9 mouse cellular contexts compared by ENCODE assay signal in the genomic region with DNA sequence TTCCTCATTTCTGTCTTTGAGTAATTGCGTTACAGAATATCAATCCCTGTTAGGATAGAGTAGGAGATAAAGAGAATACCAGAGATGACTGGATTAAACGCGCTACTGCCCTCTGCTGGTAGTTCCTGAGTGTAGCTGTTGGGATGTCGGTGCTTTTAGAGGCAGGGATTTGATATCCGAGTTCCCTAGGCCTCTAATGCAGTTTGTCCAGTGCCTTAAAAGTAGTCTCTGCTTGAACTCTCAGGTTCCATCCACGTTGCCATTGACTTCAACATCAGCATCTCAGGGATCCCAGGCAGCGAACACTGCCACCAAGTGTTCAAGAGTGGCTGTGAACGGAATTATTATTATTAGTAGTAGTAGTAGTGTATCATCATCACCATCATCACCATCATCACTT. TPM values are rescaled to one million over a fixed set of nuclear protein-coding genes. Genes with fewer than 3 reads are reported as not detected.
A peak's percentile ranks its signal among the peaks of the same experiment; 100 is the strongest.
DNase-seq lines count a peak whose midpoint lies in the region; ATAC-seq and TF ChIP-seq lines count a peak whose summit lies in the region.
"Had no signal": no experiment of that assay in that cellular context is flagged by ENCODE, and none has a peak within 500 bp of the region (broad histone marks: within the 10 kb centered on the region; RNA-seq: fewer than 3 reads in every experiment).

No protein-coding gene starts in this region.

- peak; percentile 69 for DNase-seq in hindbrain, embryonic 10.5 days (ENCODE audit: low spot score)
- peak; percentile 60 for DNase-seq in c-Kit-positive CD71-negative TER-119-negative erythroid progenitor cells, embryonic 14.5 days (ENCODE audit: low read depth)
- DNase-seq in induced T-regulatory cell, adult 2 months (ENCODE audit: low read depth) = peak; percentile 70
- peak; percentile 74 for DNase-seq in limb, embryonic 10.5 days (ENCODE audit: low spot score)
- DNase-seq in midbrain, postnatal 0 days (ENCODE audit: low spot score) = peak; percentile 89
- peak; percentile 14 to 31 for DNase-seq in spleen, postnatal 36 days (ENCODE audit: low spot score in 2 of 2)

- no peak overlapping the region for H3K4me2 ChIP-seq in hindbrain, embryonic 12.5 days (replicated peaks)
- H3K4me2 ChIP-seq in forebrain, embryonic 15.5 days (replicated peaks) = no peak overlapping the region
- H3K4me2 ChIP-seq in midbrain, postnatal 0 days (ENCODE audit: low read depth, low read length, poor library complexity, severe bottlenecking) = no peak overlapping the region

- WGBS in hindbrain, embryonic 10.5 days = 24% methylated on average over 8 of the region's 8 CpGs
- 21% methylated on average over 8 of the region's 8 CpGs for WGBS in hindbrain, embryonic 12.5 days
- 20% methylated on average over 8 of the region's 8 CpGs for WGBS in forebrain, embryonic 15.5 days
- 25% methylated on average over 8 of the region's 8 CpGs for WGBS in limb, embryonic 10.5 days
- WGBS in midbrain, postnatal 0 days = 16% methylated on average over 8 of the region's 8 CpGs

- ATAC-seq in hindbrain, embryonic 12.5 days (ENCODE audit: low FRiP score) = no peak
- 0 out of 2 replicates have a peak, but pooled peaks have one; percentile 29 for ATAC-seq in forebrain, embryonic 15.5 days (replicated peaks)
- ATAC-seq in midbrain, postnatal 0 days (ENCODE audit: low FRiP score) = peak; percentile 38; the same call in 1 of the 2 replicates

- H3K27ac ChIP-seq in hindbrain, embryonic 10.5 days = no peak overlapping the region
- H3K27ac ChIP-seq in hindbrain, embryonic 12.5 days = no peak overlapping the region
- H3K27ac ChIP-seq in forebrain, embryonic 15.5 days (replicated peaks) = no peak overlapping the region
- no peak overlapping the region for H3K27ac ChIP-seq in limb, embryonic 10.5 days
- no peak overlapping the region for H3K27ac ChIP-seq in midbrain, postnatal 0 days (ENCODE audit: low read depth, low read length)

- no peaks in the 10 kb centered on the region; the same call in 1 of the 2 replicates for H3K27me3 ChIP-seq in hindbrain, embryonic 10.5 days (ENCODE audit: insufficient read depth, poor library complexity, severe bottlenecking)
- no peaks in the 10 kb centered on the region for H3K27me3 ChIP-seq in hindbrain, embryonic 12.5 days
- H3K27me3 ChIP-seq in forebrain, embryonic 15.5 days = no peaks in the 10 kb centered on the region
- no peaks in the 10 kb centered on the region for H3K27me3 ChIP-seq in limb, embryonic 10.5 days (ENCODE audit: low read depth, poor library complexity, severe bottlenecking)
- no peaks in the 10 kb centered on the region for H3K27me3 ChIP-seq in midbrain, postnatal 0 days (ENCODE audit: insufficient read depth, low read length)

- no peaks in the 10 kb centered on the region for H3K36me3 ChIP-seq in hindbrain, embryonic 10.5 days
- no peaks in the 10 kb centered on the region for H3K36me3 ChIP-seq in hindbrain, embryonic 12.5 days
- no peaks in the 10 kb centered on the region for H3K36me3 ChIP-seq in forebrain, embryonic 15.5 days
- no peaks in the 10 kb centered on the region for H3K36me3 ChIP-seq in limb, embryonic 10.5 days
- H3K36me3 ChIP-seq in midbrain, postnatal 0 days (ENCODE audit: insufficient read depth, low read length) = no peaks in the 10 kb centered on the region

- no peaks in the 10 kb centered on the region for H3K9me3 ChIP-seq in hindbrain, embryonic 10.5 days
- H3K9me3 ChIP-seq in hindbrain, embryonic 12.5 days (replicated peaks) = no peaks in the 10 kb centered on the region
- H3K9me3 ChIP-seq in forebrain, embryonic 15.5 days = no peaks in the 10 kb centered on the region
- no peaks in the 10 kb centered on the region for H3K9me3 ChIP-seq in limb, embryonic 10.5 days (replicated peaks)
- H3K9me3 ChIP-seq in midbrain, postnatal 0 days (ENCODE audit: low read length) = no peaks in the 10 kb centered on the region

- peak; percentile 87 for TF ChIP-seq CTCF in midbrain, postnatal 0 days (IDR thresholded peaks at IDR 0.05)

- no peak overlapping the region for H3K4me3 ChIP-seq in hindbrain, embryonic 10.5 days
- no peak overlapping the region for H3K4me3 ChIP-seq in hindbrain, embryonic 12.5 days
- H3K4me3 ChIP-seq in forebrain, embryonic 15.5 days = no peak overlapping the region
- H3K4me3 ChIP-seq in limb, embryonic 10.5 days = no peak overlapping the region
- H3K4me3 ChIP-seq in midbrain, postnatal 0 days (ENCODE audit: low read depth, low read length) = no peak overlapping the region

- no peak overlapping the region for H3K9ac ChIP-seq in hindbrain, embryonic 12.5 days
- H3K9ac ChIP-seq in forebrain, embryonic 15.5 days (replicated peaks) = no peak overlapping the region
- no peak overlapping the region for H3K9ac ChIP-seq in midbrain, postnatal 0 days (replicated peaks; ENCODE audit: low read length, poor library complexity, severe bottlenecking)

- no peaks in the 10 kb centered on the region for H3K4me1 ChIP-seq in hindbrain, embryonic 10.5 days (replicated peaks)
- no peaks in the 10 kb centered on the region for H3K4me1 ChIP-seq in hindbrain, embryonic 12.5 days
- H3K4me1 ChIP-seq in forebrain, embryonic 15.5 days = no peaks in the 10 kb centered on the region
- no peaks in the 10 kb centered on the region for H3K4me1 ChIP-seq in limb, embryonic 10.5 days
- H3K4me1 ChIP-seq in midbrain, postnatal 0 days (ENCODE audit: insufficient read depth, low read length) = no peaks in the 10 kb centered on the region

RNA-seq across cellular contexts. Expression of gene Rd3l, which starts 20.1 kb away (rescaled TPM):
- polyA plus RNA-seq in hindbrain, embryonic 10.5 days (2016; fragmentation: Nextera tagmentation; extraction: Ambion mirVana) = not detected in 2 replicates
- polyA plus RNA-seq in hindbrain, embryonic 12.5 days (2016; fragmentation: Nextera tagmentation; extraction: Ambion mirVana) = not detected in 2 replicates
- not detected in 2 replicates for polyA plus RNA-seq in forebrain, embryonic 15.5 days (2015; fragmentation: Nextera tagmentation; extraction: Ambion mirVana)
- not detected in 2 replicates for polyA plus RNA-seq in limb, embryonic 10.5 days (2016; fragmentation: Nextera tagmentation; extraction: Ambion mirVana)
- total RNA-seq in midbrain, postnatal 0 days (2014; rRNA removed) = 0.38 TPM in 1 of 2 replicates, not detected in the other
- polyA plus RNA-seq in midbrain, postnatal 0 days (2015; fragmentation: Nextera tagmentation; extraction: Ambion mirVana) = 0.34 TPM in 1 of 2 replicates, not detected in the other
- polyA plus RNA-seq: neural tube, embryonic 14.5 days had no signal

RNA-seq across cellular contexts. Expression of gene Tdrd9, which starts 29.9 kb away (rescaled TPM):
- polyA plus RNA-seq in hindbrain, embryonic 10.5 days (2016; fragmentation: Nextera tagmentation; extraction: Ambion mirVana) = 1.0 and 1.2 TPM in 2 replicates
- 0.36 and 0.63 TPM in 2 replicates for polyA plus RNA-seq in hindbrain, embryonic 12.5 days (2016; fragmentation: Nextera tagmentation; extraction: Ambion mirVana)
- 0.34 and 0.50 TPM in 2 replicates for polyA plus RNA-seq in forebrain, embryonic 15.5 days (2015; fragmentation: Nextera tagmentation; extraction: Ambion mirVana)
- polyA plus RNA-seq in limb, embryonic 10.5 days (2016; fragmentation: Nextera tagmentation; extraction: Ambion mirVana) = 0.65 and 0.69 TPM in 2 replicates
- total RNA-seq in midbrain, postnatal 0 days (2014; rRNA removed) = 0.19 and 1.5 TPM in 2 replicates
- polyA plus RNA-seq in midbrain, postnatal 0 days (2015; fragmentation: Nextera tagmentation; extraction: Ambion mirVana) = 0.26 and 0.39 TPM in 2 replicates

RNA-seq across cellular contexts. Expression of gene Atp5mpl, which starts 34.4 kb away (rescaled TPM):
- polyA plus RNA-seq in hindbrain, embryonic 10.5 days (2016; fragmentation: Nextera tagmentation; extraction: Ambion mirVana) = 593 and 677 TPM in 2 replicates
- 524 and 615 TPM in 2 replicates for polyA plus RNA-seq in hindbrain, embryonic 12.5 days (2016; fragmentation: Nextera tagmentation; extraction: Ambion mirVana)
- 615 and 675 TPM in 2 replicates for polyA plus RNA-seq in forebrain, embryonic 15.5 days (2015; fragmentation: Nextera tagmentation; extraction: Ambion mirVana)
- polyA plus RNA-seq in limb, embryonic 10.5 days (2016; fragmentation: Nextera tagmentation; extraction: Ambion mirVana) = 608 and 623 TPM in 2 replicates
- 172 and 371 TPM in 2 replicates for total RNA-seq in midbrain, postnatal 0 days (2014; rRNA removed)
- polyA plus RNA-seq in midbrain, postnatal 0 days (2015; fragmentation: Nextera tagmentation; extraction: Ambion mirVana) = 836 and 886 TPM in 2 replicates

Comparison
In these comparisons a context has a peak if more than half of its experiments do, and no peak if none do; other contexts are left out.
1. DNase-seq: peak in every context shown above with its lines; median percentile 89 in midbrain, postnatal 0 days; 74 in limb, embryonic 10.5 days; 70 in induced T-regulatory cell, adult 2 months; 69 in hindbrain, embryonic 10.5 days; 60 in c-Kit-positive CD71-negative TER-119-negative erythroid progenitor cells, embryonic 14.5 days; 22 in spleen, postnatal 36 days.